Mouse (Mus musculus): Measurements from ENCODE around the gene Trim45.

DNA sequence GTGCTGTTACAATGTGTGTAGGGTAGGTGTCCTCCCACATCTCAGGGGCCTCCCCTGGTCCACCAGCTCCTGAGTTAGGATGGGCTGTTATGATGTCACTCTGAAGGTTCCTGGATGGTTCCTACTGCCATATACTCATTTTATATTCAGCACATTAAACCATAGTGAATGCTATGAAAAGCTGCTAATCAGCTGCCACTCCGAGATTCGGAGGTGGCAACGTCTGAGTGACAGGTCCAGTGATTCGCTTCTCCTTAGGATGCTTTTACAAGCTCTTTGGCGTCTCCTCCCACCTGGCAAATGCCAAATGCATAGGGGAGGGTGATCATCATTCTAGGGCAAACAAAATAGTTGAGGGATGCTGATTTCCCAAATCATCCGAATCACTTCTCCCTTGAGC lies 26.5 kb upstream of the Trim45 start:
- TF ChIP-seq CTCF (IDR thresholded peaks at IDR 0.05; ENCODE audit: low read depth) (no peak), EP300 (optimal IDR thresholded peaks at IDR 0.05) (no peak)
